Mouse (Mus musculus): ENCODE results near the gene Sh3pxd2b.

GRCm38 (mm10) chr11:32407863-32408262 lies 60.2 kb downstream of the Sh3pxd2b start:
- TF ChIP-seq CTCF (IDR thresholded peaks at IDR 0.05; ENCODE audit: low read depth), result no peak
- no peak for TF ChIP-seq EP300 (IDR thresholded peaks at IDR 0.05; ENCODE audit: low read depth)
